Comparison of ENCODE assay signal across 7 mouse cellular contexts in genomic region chr2:130424126-130424853, GRCm38 (mm10). TPM values are rescaled to one million over a fixed set of nuclear protein-coding genes. Genes with fewer than 3 reads are reported as not detected.
DNase-seq lines count a peak whose midpoint lies in the region; ATAC-seq lines count a peak whose summit lies in the region.

TSS of gene Vps16 (plus strand) at chr2:130424339.
TSS of gene Pced1a (minus strand) at chr2:130424701.

- H3K36me3 ChIP-seq in intestine, embryonic 14.5 days (ENCODE audit: control insufficient read depth, insufficient read depth, low read length) = 0 out of 2 replicates have a peak, but pooled peaks cover 12% of the 10 kb centered on the region

- peak; percentile 90 for DNase-seq in adrenal gland, adult 18-20 months (ENCODE audit: low spot score in 2 of 2)
- peak; percentile 97 for DNase-seq in embryo, embryonic 11 days
- peak; percentile 90 for DNase-seq in gastrocnemius, postnatal 25 days
- peak; percentile 98 for DNase-seq in intestine, embryonic 14.5 days (ENCODE audit: low spot score)
- peak; percentile 91 to 93 for DNase-seq in left cerebral cortex, postnatal 14 days (ENCODE audit: low spot score in 2 of 2)
- DNase-seq in mesoderm, embryonic 11.5 days (ENCODE audit: low read depth, low spot score) = peak; percentile 92
- DNase-seq in right cerebral cortex, postnatal 36 days (ENCODE audit: low spot score in 2 of 2) = peak; percentile 87 to 90

- intact Hi-C loops in left cerebral cortex, postnatal 14 days (cut with DNase I) = no loop called here

- peak within 1 kb of the TSS; percentile 92 for H3K4me2 ChIP-seq in intestine, embryonic 14.5 days (ENCODE audit: low read length)

- H3K9me3 ChIP-seq in intestine, embryonic 14.5 days (ENCODE audit: control insufficient read depth, low read length) = no peaks in the 10 kb centered on the region

- H3K4me1 ChIP-seq in intestine, embryonic 14.5 days (replicated peaks; ENCODE audit: control insufficient read depth, insufficient read depth, low read length) = peaks cover 6% of the 10 kb centered on the region; the same call in 1 of the 2 replicates

- H3K9ac ChIP-seq in intestine, embryonic 14.5 days (ENCODE audit: low read length) = peak within 1 kb of the TSS; percentile 64

- WGBS in intestine, embryonic 14.5 days = under 1% methylated on average over 58 of the region's 58 CpGs

- H3K27me3 ChIP-seq in intestine, embryonic 14.5 days (replicated peaks; ENCODE audit: control insufficient read depth, insufficient read depth, low read length) = no peaks in the 10 kb centered on the region

- H3K4me3 ChIP-seq in intestine, embryonic 14.5 days (ENCODE audit: low read depth, low read length) = peak within 1 kb of the TSS; percentile 56

- ATAC-seq in intestine, embryonic 14.5 days (replicated peaks; ENCODE audit: low FRiP score, low TSS enrichment, low read depth) = peak; percentile 96

- H3K27ac ChIP-seq in intestine, embryonic 14.5 days (ENCODE audit: low read depth) = peak within 1 kb of the TSS; percentile 88

RNA-seq across cellular contexts. Expression of gene Vps16, which starts in this region (rescaled TPM):
- 10 to 100 TPM; 47.9 to 71.8 TPM for total RNA-seq in adrenal gland, adult 18-20 months (2021)
- total RNA-seq in gastrocnemius, postnatal 25 days (2021) = 10 to 100 TPM; 16.2 to 16.8 TPM
- 62.7 and 78.0 TPM in 2 replicates for polyA plus RNA-seq in intestine, embryonic 14.5 days (2014; fragmentation: Nextera tagmentation; extraction: Ambion mirVana)
- total RNA-seq in left cerebral cortex, postnatal 14 days (2021) = 10 to 100 TPM; 66.7 to 83.6 TPM

RNA-seq across cellular contexts. Expression of gene Pced1a, which starts in this region (rescaled TPM):
- 10 to 100 TPM; 14.8 to 18.7 TPM for total RNA-seq in adrenal gland, adult 18-20 months (2021)
- 1 to 10 TPM; 3.8 to 4.5 TPM for total RNA-seq in gastrocnemius, postnatal 25 days (2021)
- 10.1 and 11.7 TPM in 2 replicates for polyA plus RNA-seq in intestine, embryonic 14.5 days (2014; fragmentation: Nextera tagmentation; extraction: Ambion mirVana)
- total RNA-seq in left cerebral cortex, postnatal 14 days (2021) = 10 to 100 TPM; 21.3 to 22.1 TPM

Comparison
In these comparisons a context has a peak if more than half of its experiments do, and no peak if none do; other contexts are left out.
1. Peak in every context shown above with its lines: DNase-seq, ATAC-seq, H3K4me3 ChIP-seq and H3K27ac ChIP-seq.